Mouse (Mus musculus) spleen, adult 2 months (tissue): Measurements from ENCODE around the gene Clic3.

Experiments used
- CTCF ChIP-seq: fragments of 200-500 bp; IDR thresholded peaks from 2 replicates; pipeline ENCODE4 v1.5.1; 2011; ENCODE audit warnings: mild to moderate bottlenecking, inconsistent platforms; ENCODE audit not compliant: insufficient read depth, insufficient read length, insufficient replicate concordance; ENCODE audit errors: extremely low read depth
- POLR2A ChIP-seq: fragments of 200-500 bp; IDR thresholded peaks from 2 replicates; pipeline ENCODE4 v1.6.1; 2011; ENCODE audit warnings: low read depth, low read length, inconsistent platforms

- TF ChIP-seq CTCF (peak; percentile 17; the same call in 1 of the 2 replicates), POLR2A (no peak)
Measured at GRCm38 (mm10) chr2:25506964-25507363, 50.3 kb downstream of the Clic3 start.
